Mouse (Mus musculus): ENCODE data around the gene Trp53i13.
A peak's percentile ranks its signal among the peaks of the same experiment; 100 is the strongest.

Trp53i13 gene

DNA sequence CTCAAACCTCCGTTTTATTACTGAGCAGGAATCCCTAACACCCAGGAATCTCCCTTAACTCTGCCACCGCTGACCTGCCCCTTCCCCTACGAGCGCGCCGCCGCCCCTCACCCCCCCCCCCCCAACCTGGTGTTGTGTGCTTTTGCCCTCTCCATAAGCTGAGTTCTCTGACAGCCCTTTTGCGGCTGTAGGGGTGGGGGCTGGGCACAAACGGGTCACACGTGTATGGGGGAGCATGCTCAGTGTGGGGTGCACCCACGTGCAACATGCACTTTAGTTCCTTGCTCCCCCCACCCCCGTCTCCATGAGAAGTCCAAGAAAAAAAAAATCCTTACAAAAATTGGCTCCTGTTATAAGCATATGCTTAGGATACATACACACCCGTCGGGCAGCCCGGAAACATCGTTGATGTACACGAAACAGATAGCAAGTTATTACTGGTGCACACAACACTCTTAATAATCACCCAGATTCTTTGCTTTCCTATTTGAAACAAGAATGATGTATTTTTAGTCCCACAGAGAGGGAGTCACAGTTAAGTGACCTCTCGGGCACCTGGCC is 23.4 kb downstream of the Trp53i13 start:
- peak in 1 of 2 experiments; percentile 54 for DNase-seq (ENCODE audit: low spot score in 2 of 2)

- peak in 1 of 2 experiments; percentile 32 for DNase-seq (ENCODE audit: low spot score in 2 of 2)
These were observed 24.1 kb downstream of the Trp53i13 start for GRCm38 (mm10) chr11:77491502-77492291.

GRCm38 (mm10) chr11:77491123-77491501 is 24.7 kb downstream of the Trp53i13 start:
- peak; percentile 82 to 90 for DNase-seq (ENCODE audit: low spot score in 2 of 2)

GRCm38 (mm10) chr11:77490451-77490850 is 25.3 kb downstream of the Trp53i13 start:
- DNase-seq (ENCODE audit: low spot score in 2 of 2), result no peak

GRCm38 (mm10) chr11:77489591-77490235 is 26.1 kb downstream of the Trp53i13 start, which contains the start of gene Ankrd13b:
Ankrd13b (minus strand) TSS chr11:77489678.
- DNase-seq (ENCODE audit: low spot score in 2 of 2), result peak; percentile 37 to 65

DNA sequence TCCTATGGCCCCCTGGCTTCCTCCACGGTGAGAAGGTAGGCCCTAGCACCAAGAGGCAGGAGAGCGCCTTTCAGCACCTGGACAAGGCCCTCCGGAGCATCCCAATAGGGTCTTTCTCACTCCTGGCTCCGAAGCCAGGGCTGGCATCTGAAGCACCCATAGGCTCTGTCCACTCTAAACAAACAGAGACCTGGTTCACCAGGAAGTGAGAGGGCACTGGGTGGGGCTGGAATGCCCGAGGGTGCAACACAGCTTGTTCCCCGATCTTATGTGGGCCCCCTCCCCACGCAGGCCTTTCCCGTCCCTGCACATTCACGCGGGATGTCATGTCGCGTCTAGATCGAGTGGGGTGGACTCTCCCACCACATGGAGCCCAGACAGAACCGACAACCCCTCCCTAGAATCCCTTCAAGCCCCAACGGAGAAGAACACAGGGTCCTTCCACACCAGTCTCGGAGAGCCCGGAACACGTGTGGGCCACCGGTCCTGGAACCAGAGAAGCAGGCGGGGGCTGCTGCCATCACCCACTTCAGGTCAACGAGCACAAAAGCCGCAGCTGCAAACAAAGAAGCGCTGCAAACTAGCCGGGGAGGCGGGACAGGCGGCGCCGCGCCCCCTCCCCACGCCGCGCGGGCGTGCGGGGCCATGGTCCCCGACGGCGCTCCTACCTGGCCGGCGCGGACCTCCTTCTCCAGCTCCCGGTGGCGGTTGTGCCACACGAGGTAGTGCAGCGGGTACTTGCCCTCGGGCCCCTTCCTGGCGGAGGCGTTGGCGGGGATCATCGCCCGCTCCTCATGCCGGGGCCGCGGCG is 26.8 kb downstream of the Trp53i13 start:
- no peak for DNase-seq (ENCODE audit: low spot score in 2 of 2)

DNA sequence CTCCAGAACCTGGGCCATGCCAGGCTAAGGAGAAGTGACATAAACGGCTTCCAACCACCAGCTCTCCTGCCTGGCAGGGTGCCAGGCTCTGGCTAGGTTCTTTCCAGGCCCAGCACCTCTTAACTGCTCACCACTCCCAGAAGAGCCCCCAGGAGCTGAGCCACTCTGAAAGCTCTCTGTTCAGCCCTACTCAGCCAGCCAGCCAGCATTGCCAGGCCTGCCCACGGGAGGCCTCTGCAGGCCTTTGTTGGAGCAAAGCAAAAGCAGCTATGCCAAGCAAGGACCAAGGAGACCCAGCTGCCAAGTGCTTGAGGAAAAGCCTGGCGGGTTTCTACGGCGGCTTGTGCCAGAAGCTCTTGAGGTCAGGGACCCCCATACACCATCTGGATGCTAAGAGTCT is 29.0 kb downstream of the Trp53i13 start:
- DNase-seq (ENCODE audit: low spot score in 2 of 2), result no peak

- DNase-seq (ENCODE audit: low spot score in 2 of 2), result no peak
These were observed 30.6 kb downstream of the Trp53i13 start for GRCm38 (mm10) chr11:77485229-77485628.

- DNase-seq (ENCODE audit: low spot score in 2 of 2), result peak in 1 of 2 experiments; percentile 49
These were observed 32.1 kb downstream of the Trp53i13 start for GRCm38 (mm10) chr11:77483510-77484255.

- no peak for DNase-seq (ENCODE audit: low spot score in 2 of 2)
These were observed 32.7 kb downstream of the Trp53i13 start for GRCm38 (mm10) chr11:77483043-77483442.

GRCm38 (mm10) chr11:77476895-77477294 is 38.9 kb downstream of the Trp53i13 start:
- DNase-seq (ENCODE audit: low spot score in 2 of 2), result no peak

DNA sequence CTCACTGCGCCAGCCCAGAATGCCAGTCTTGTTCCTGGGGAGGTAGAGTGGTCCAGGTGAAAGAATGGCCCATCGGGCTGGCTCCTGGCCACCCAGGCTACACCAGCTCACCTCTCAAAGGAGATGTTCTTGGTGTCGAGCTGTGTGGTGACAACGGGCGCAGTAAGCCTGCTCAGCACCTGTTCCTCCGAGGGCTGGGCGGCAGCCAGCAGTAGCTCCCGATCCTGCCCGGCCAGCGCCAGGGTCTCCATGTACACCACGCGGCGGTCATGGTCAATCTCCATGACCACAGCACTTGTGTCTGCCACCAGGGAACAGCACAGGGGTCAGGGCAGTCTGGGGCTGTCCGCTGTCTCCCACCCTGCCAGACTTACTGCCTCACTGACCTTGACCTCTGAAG is 39.6 kb downstream of the Trp53i13 start:
- no peak for DNase-seq (ENCODE audit: low spot score in 2 of 2)

DNA sequence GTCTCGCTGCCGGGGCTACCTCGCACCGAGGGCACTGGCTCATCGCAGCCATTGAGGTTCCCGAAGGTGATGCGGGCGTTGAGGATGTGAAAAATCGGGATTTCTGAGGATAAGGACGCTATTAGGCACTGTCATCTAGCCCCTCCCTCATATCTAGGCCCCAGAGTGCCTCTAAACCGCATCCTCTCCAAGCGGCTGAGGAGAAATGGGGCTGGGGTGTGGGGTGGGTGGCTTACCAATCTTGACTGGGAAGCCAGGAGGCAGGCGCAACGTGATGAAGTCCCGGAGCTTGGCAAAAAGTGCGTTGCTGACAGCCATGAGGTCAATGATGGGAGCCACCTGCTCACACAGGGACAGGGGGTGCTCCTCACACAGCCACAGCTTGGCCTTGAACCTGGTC is 43.0 kb downstream of the Trp53i13 start:
- DNase-seq (ENCODE audit: low spot score in 2 of 2), result no peak

DNA sequence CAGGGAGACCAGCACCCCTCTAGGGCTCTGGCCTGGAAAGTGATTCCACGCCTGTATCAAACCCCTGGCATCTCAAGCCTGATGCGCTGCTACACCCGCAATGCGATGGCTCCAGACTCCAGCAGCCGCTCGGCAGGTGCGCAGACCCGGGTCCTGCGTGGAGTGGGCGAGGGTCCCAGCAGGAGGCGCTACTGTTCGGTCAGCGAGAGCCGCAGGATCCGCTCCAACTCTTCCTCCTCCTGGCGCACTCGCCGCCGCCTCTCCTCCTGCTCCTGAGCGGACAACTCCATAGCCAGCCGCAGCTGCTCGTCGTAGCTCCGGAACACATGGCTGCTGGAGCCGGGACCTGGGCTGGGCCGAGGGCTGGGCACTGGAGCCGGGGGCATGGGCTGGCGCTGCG is 44.4 kb downstream of the Trp53i13 start:
- no peak for DNase-seq (ENCODE audit: low spot score in 2 of 2)

DNA sequence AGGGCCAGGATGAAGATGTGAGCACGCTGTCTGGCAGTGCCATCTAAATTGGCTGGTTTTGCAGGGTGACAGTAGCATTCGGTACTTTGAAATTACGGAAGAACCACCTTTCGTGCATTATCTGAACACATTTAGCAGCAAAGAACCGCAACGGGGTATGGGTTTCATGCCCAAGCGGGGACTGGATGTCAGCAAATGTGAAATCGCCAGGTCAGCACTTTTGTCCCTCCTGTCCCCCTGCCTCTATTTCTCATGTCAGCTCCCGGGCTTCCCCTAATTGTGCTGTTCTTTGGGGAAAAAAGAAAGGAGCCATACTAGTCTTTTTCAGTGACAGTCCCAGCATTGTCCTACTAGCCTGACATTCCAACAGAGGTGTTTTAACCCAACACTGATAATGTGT is 47.4 kb downstream of the Trp53i13 start:
- no peak for DNase-seq (ENCODE audit: low spot score in 2 of 2)

- DNase-seq (ENCODE audit: low spot score in 2 of 2), result peak; percentile 70 to 90
These were observed 48.0 kb downstream of the Trp53i13 start for GRCm38 (mm10) chr11:77467784-77468183.

GRCm38 (mm10) chr11:77467157-77467556 is 48.6 kb downstream of the Trp53i13 start:
- DNase-seq (ENCODE audit: low spot score in 2 of 2), result peak; percentile 59 to 84

DNA sequence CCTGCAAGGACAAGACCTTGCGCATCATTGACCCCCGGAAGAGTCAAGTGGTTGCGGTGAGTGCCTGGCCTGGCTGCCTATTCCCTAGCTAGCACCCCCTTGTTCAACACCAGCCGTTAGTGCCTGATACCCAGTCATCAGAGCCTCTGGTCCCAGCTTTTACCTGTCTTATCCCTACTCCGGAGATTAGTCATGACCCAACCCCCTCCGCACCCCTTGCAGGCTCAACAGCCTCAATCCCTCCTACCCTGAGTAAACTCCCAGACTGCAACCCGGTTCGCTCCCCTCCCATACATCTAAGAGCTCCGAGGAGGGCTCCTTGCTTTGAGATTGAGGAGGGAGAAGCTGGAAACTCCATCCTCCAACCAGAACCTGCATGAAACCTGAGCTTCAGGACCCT is 49.2 kb downstream of the Trp53i13 start:
- no peak for DNase-seq (ENCODE audit: low spot score in 2 of 2)

GRCm38 (mm10) chr11:77465111-77465510 is 50.7 kb downstream of the Trp53i13 start:
- no peak for DNase-seq (ENCODE audit: low spot score in 2 of 2)

DNA sequence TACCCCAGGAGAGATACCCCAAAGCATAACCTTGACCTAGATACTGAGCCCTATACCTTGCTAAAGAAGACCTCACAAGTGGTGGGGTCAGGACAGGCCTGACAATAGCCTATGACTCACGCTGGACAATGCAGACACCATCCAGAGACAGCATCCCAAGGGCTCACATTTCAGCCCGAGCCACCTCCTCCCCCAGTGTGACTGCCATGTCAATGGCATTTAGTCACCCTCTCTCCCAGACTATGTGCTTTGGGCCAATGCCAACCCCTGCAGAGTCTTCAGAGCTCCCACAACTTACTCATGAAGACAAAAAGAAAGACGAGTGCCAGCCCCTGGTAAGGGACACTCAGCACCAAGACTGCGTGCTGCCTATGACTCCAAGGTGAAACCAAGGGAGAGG is 51.1 kb downstream of the Trp53i13 start:
- no peak for DNase-seq (ENCODE audit: low spot score in 2 of 2)

DNA sequence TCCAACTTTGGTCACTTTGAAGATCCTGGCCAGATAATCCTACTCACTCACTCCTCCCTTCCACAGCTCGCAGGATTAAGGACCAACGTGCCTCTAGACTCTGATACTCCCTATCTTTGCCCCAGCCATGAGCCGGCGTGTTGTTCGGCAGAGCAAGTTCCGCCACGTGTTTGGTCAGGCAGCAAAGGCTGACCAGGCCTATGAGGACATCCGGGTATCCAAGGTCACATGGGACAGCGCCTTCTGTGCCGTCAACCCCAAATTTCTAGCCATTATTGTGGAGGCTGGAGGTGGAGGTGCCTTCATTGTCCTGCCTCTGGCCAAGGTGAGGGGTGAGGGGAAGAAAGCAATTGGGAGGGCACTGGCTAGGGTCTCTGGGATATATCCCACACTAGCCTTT is 52.0 kb downstream of the Trp53i13 start:
- DNase-seq (ENCODE audit: low spot score in 2 of 2), result no peak

Data from spleen, postnatal 10 days (tissue).